Mouse (Mus musculus) intestine, embryonic 14.5 days (tissue): ENCODE data around the gene Gap43. TPM values are rescaled to one million over a fixed set of nuclear protein-coding genes. Genes with fewer than 3 reads are reported as not detected.

Experiments
- ATAC-seq: fragments of 200-750 bp; cut with Nextera tagmentation; replicated peaks from 2 replicates; pipeline ENCODE4 v1.8.0; 2017; ENCODE audit warnings: low read depth, moderate number of reproducible peaks, moderate TSS enrichment, moderate library complexity; ENCODE audit not compliant: low FRiP score, low TSS enrichment
- DNase-seq: peaks from one replicate; pipeline ENCODE4 v3.0.0-alpha.2; 2018; ENCODE audit warnings: low spot score
- H3K27ac ChIP-seq: fragments of 300-500 bp; sonication (generic); 2 replicates; pipeline ENCODE4 v1.5.1; 2014; ENCODE audit warnings: low read depth, mild to moderate bottlenecking, control low read depth
- H3K27me3 ChIP-seq: fragments of 300-500 bp; sonication (generic); replicated peaks from 2 replicates; pipeline ENCODE4 v1.6.1; 2014; ENCODE audit warnings: low read length, control low read depth; ENCODE audit not compliant: control insufficient read depth, insufficient read depth
- H3K36me3 ChIP-seq: fragments of 300-500 bp; sonication (generic); 2 replicates; pipeline ENCODE4 v1.6.1; 2014; ENCODE audit warnings: low read length, control low read depth; ENCODE audit not compliant: control insufficient read depth, insufficient read depth
- H3K4me1 ChIP-seq: fragments of 300-500 bp; sonication (generic); replicated peaks from 2 replicates; pipeline ENCODE4 v1.6.1; 2014; ENCODE audit warnings: low read length, control low read depth, mixed read lengths; ENCODE audit not compliant: control insufficient read depth, insufficient read depth
- H3K4me2 ChIP-seq: fragments of 300-500 bp; sonication (generic); 2 replicates; pipeline ENCODE4 v1.6.1; 2014; ENCODE audit warnings: low read length
- H3K4me3 ChIP-seq: fragments of 300-500 bp; sonication (generic); 2 replicates; pipeline ENCODE4 v1.5.1; 2014; ENCODE audit warnings: low read depth, low read length, control low read depth, mixed read lengths
- H3K9ac ChIP-seq: fragments of 300-500 bp; sonication (generic); 2 replicates; pipeline ENCODE4 v1.6.1; 2014; ENCODE audit warnings: mild to moderate bottlenecking, low read length
- H3K9me3 ChIP-seq: fragments of 300-500 bp; sonication (generic); 2 replicates; pipeline ENCODE4 v1.6.1; 2016; ENCODE audit warnings: low read length, control low read depth; ENCODE audit not compliant: control insufficient read depth
- WGBS: fragments of 180-500 bp; shearing (Covaris S2); extraction: QIAGEN DNeasy Blood & Tissue Kit; methylation state at CpG from one replicate; pipeline ENCODE4 v1.1.7; 2014; 5-methylcytosine and 5-hydroxymethylcytosine counted together
- polyA plus RNA-seq: library from polyadenylated mRNA; unstranded; fragments of >200 nt; fragmentation: Nextera tagmentation; extraction: Ambion mirVana; gene quantifications from 2 replicates; pipeline ENCODE4 v1.2.1, GENCODE M21; 2014

Gene Gap43
- polyA plus RNA-seq, 1 experiment from 2014 or later, result 104 TPM

DNA sequence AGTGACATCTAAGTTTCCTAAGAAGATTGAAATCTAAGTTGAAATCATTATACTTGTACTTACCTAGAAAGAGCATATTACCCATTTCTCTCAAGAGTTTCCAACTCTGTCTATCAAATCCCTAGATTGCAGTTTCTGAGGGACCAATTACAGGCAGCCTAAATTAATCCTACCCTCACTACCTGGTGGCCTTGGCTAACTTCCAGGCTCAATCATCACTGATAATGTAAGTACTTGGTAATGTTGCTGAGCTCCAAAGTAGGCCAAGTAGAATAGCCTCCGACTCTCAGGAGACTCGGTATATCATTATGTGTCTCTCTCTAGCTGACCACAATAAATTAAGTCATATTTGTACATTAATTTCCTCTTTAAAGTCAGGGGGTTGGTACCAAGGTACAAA, 62.7 kb downstream of the Gap43 start:
- H3K9me3 ChIP-seq, result no peaks in the 10 kb centered on the region
- no peak overlapping the region for H3K27ac ChIP-seq
- ATAC-seq, result no peak
- H3K4me3 ChIP-seq, result no peak overlapping the region
- no peak overlapping the region for H3K9ac ChIP-seq
- no peaks in the 10 kb centered on the region for H3K36me3 ChIP-seq
- H3K4me2 ChIP-seq, result no peak overlapping the region
- H3K4me1 ChIP-seq, result no peaks in the 10 kb centered on the region
- H3K27me3 ChIP-seq, result no peaks in the 10 kb centered on the region
- no peak for DNase-seq
- 89% methylated on average over 2 of the region's 2 CpGs for WGBS

DNA sequence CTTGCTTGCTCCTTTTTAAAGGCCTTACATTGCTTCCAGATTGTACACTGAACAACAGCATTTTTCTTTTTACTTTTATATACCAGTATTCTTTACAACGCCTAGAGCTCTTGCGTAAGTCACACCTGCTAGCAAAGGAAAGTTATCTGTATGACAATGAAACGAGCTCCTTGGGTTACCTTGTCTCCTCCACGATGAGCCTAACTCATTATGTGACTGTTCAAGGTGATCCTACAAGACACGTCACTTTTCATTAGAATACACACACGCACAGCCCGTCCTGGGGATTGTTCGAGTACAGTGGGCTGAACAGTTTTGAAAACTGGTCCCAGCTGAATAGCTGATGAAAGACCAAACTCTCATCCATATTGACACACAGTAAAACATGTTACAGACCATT, 63.2 kb downstream of the Gap43 start:
- H3K4me1 ChIP-seq, result no peaks in the 10 kb centered on the region
- H3K9me3 ChIP-seq, result no peaks in the 10 kb centered on the region
- H3K4me2 ChIP-seq, result no peak overlapping the region
- H3K27ac ChIP-seq, result no peak overlapping the region
- H3K4me3 ChIP-seq, result no peak overlapping the region
- 82% methylated on average over 8 of the region's 8 CpGs for WGBS
- no peaks in the 10 kb centered on the region for H3K36me3 ChIP-seq
- DNase-seq, result no peak
- H3K9ac ChIP-seq, result no peak overlapping the region
- ATAC-seq, result no peak
- no peaks in the 10 kb centered on the region for H3K27me3 ChIP-seq

DNA sequence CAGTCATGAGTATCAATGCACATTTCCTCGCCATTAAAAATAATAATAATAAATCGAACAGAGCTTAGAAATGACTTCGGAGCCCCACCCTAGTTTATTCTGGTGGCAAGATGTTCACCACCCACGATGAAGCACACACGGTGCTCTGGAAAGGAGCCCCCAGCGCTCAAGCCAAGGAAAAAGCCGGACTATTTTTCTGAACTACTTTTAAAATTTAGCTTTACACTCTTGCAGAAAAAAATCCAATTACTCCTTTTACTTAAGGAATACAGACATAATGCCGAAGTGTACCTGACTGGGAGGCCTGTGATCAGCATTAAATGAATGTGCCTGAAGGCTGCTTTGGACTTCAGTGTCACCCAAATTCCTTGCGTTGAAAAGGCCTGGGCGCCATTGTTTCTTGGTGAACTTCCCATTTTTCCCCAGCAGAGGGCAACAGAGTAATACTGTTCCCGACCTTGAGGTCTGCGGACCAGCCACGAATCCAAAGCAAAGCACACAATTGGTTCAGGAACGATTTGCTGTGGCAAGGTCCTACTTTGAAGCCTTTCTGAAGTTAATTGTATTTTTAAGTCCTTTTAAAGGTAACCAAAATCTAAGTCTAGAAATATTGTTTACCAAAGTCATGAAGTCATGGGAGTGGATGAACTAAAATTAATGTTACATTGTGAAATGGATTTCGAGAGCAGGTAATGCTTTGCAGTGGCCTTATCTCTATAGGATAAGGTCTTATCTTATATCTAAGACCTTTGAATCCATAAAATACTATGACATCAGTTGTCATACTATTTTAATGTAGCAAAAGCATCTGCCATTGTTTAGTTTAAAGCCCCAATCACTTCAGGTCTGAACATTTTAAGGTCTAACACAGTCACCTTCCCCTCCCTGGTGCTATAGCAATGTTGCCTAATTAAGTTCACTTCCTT, 64.0 kb downstream of the Gap43 start:
- DNase-seq (peak; percentile 87), ATAC-seq (peak; percentile 78)
- WGBS, result 37% methylated on average over 15 of the region's 15 CpGs

DNA sequence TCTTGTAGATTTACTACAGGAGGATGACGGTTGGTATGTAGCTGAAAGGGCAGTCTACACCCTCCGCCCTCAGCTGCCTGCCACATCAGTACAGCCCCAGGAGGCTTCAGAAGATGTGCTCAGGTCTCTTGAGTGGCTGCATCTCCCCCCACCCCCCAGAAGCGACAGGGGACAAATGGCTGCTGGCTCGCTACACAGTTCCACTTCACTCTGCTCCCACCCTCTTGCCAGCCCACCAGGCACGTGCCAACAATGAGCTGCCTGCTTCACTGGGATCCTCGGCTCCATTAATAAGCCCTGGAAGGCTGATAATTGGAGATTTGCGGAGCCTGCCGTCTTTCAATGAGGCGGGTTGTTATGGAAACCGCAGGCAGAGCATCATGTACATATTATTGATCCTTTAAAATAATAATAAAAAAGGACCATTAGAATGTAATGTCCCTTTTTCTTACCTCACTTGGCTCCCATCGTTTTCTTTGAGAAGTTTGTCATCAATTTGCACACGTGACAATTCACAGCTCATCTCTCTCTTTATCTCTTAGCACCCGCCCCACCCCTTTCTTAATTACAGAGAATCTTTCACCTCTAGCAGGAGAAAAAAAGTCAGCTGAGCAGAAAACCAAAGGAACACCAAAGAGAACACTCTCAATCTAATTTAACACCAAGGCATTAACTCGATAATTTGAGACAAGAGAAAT, 64.8 kb downstream of the Gap43 start:
- Histone ChIP-seq H3K9me3 (no peaks in the 10 kb centered on the region), H3K4me1 (no peaks in the 10 kb centered on the region), H3K27me3 (no peaks in the 10 kb centered on the region), H3K9ac (no peak overlapping the region), H3K36me3 (no peaks in the 10 kb centered on the region), H3K4me2 (no peak overlapping the region), H3K4me3 (no peak overlapping the region), H3K27ac (no peak overlapping the region)
- ATAC-seq (no peak), DNase-seq (no peak)
- WGBS, result 51% methylated on average over 14 of the region's 14 CpGs

More for the DNA sequence above, 64.0 kb downstream of the Gap43 start:
- H3K9me3 ChIP-seq, result no peaks in the 10 kb centered on the region
- no peaks in the 10 kb centered on the region for H3K36me3 ChIP-seq
- no peaks in the 10 kb centered on the region for H3K27me3 ChIP-seq
- H3K4me3 ChIP-seq, result no peak overlapping the region
- no peaks in the 10 kb centered on the region for H3K4me1 ChIP-seq
- no peak overlapping the region for H3K4me2 ChIP-seq
- H3K9ac ChIP-seq, result no peak overlapping the region
- no peak overlapping the region for H3K27ac ChIP-seq

DNA sequence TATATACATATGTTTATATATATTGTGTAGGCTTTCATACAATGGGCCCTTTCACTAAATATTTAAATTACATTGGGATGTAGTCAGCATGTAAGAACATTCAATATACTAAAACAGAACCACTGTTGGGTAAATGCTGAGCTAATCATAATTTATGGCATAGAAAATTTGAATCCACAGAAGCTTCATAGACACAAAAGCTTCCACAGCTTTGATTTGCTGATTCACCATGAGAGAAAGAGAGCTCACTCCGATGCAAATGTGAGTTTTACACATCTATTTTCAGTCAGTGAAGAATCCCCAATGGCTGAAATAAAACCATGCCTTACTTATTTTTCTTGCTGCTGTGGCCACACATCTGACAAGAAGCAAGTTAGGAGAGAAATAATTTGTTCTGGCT, 69.2 kb downstream of the Gap43 start:
- no peak for ATAC-seq
- H3K9me3 ChIP-seq, result no peaks in the 10 kb centered on the region
- 87% methylated on average over 1 of the region's 1 CpGs for WGBS

DNA sequence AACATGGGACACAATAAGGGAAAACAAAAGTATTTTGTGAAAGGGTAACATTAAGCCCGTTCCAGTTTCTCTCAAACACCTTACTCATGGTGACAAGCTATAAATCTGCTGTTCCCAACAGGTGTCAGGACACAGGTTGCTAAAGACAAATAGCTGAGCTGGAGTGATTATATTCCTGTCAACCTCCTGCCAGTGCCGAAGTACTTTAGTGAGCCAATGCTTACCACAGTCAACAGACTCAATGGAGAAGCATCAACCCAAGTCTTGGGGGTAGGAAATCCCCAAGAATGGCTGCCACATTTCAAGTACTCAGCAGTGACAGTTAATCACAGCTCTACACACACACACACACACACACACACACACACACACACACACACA, 70.9 kb downstream of the Gap43 start:
- 39% methylated on average over 2 of the region's 2 CpGs for WGBS
- ATAC-seq (no peak), DNase-seq (no peak)
- Histone ChIP-seq H3K4me3 (no peak overlapping the region), H3K27me3 (no peaks in the 10 kb centered on the region), H3K4me2 (no peak overlapping the region), H3K4me1 (0 out of 2 replicates have a peak, but pooled peaks cover 2% of the 10 kb centered on the region), H3K9me3 (no peaks in the 10 kb centered on the region), H3K9ac (no peak overlapping the region), H3K27ac (no peak overlapping the region), H3K36me3 (no peaks in the 10 kb centered on the region)

More for the DNA sequence above, 69.2 kb downstream of the Gap43 start:
- H3K4me2 ChIP-seq, result no peak overlapping the region
- no peak overlapping the region for H3K4me3 ChIP-seq
- H3K27me3 ChIP-seq, result no peaks in the 10 kb centered on the region
- 0 out of 2 replicates have a peak, but pooled peaks cover 2% of the 10 kb centered on the region for H3K4me1 ChIP-seq
- H3K36me3 ChIP-seq, result no peaks in the 10 kb centered on the region
- no peak overlapping the region for H3K9ac ChIP-seq
- no peak for DNase-seq
- no peak overlapping the region for H3K27ac ChIP-seq

DNA sequence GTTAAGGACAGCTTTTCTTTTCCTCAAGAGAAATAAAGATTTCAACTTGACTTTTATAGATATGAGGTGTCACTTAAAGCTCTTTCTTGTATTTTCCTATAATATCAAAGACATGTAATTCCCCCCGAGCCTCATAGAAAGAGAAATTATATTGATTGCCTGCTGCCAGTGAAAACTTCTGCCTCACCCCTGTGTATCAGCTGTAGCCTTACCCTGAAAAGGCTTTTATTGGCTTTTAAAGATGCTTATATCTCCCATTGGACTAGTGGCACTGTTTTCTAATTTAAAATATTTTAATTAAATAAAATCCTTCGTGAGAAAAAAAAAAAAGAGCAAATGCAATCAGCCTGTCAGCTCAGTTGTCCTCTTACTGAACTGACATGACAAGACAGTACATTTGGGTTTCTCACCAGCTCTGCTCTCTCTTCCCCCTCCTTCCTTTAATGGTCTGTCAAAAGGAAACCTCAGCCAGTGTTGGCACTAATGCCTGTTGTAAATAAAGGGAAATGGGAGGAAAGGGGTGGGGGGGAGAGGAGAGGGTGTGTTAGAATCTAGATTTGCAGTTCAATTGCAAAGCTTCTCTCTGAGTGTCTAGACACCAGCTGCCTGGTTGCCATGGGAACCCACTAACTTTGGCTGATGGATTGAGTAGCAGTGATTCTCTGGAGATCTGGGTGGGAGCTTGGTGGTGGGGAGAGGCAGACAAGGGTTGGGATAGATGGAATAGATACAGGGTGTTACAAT, 71.4 kb downstream of the Gap43 start:
- Histone ChIP-seq H3K4me1 (0 out of 2 replicates have a peak, but pooled peaks cover 2% of the 10 kb centered on the region), H3K27me3 (no peaks in the 10 kb centered on the region), H3K4me2 (no peak overlapping the region), H3K27ac (no peak overlapping the region), H3K4me3 (no peak overlapping the region), H3K9me3 (no peaks in the 10 kb centered on the region), H3K36me3 (no peaks in the 10 kb centered on the region), H3K9ac (no peak overlapping the region)
- DNase-seq, result no peak
- ATAC-seq, result no peak
- WGBS, result 31% methylated on average over 2 of the region's 2 CpGs

DNA sequence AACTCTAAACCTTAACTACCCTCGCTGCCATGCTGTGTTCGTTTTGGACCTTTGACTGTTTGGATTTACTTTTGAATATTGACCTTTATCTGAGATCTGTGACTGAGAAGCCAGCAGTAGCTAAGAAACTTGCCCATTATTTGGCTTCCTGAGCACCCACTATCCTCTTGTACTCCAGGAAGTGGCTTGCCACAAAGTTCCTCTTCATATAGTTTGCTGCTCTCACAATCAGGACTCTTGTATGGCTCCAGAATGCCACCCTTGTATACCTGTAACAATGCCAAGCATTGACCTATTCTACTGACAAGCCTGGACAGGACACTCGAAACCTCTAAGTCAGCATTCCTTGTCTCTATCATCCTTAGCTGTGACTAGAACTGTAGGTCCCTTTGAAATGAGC, 75.3 kb downstream of the Gap43 start:
- Histone ChIP-seq H3K27ac (no peak overlapping the region), H3K36me3 (no peaks in the 10 kb centered on the region), H3K9ac (no peak overlapping the region), H3K27me3 (no peaks in the 10 kb centered on the region), H3K4me1 (0 out of 2 replicates have a peak, but pooled peaks cover 2% of the 10 kb centered on the region), H3K9me3 (no peaks in the 10 kb centered on the region), H3K4me2 (no peak overlapping the region), H3K4me3 (no peak overlapping the region)
- DNase-seq (no peak), ATAC-seq (no peak)
- 71% methylated on average over 3 of the region's 3 CpGs for WGBS
